Mouse (Mus musculus) kidney, postnatal 36 days (tissue): Measurements from ENCODE around the gene Lasp1.
"Not testable (repeated sequence)": the region's sequence is repeated elsewhere in the genome, so short reads cannot be mapped to it uniquely, and the experiment has no call there.

Source experiments
- DNase-seq, 2 experiments: peaks; one replicate each; pipeline ENCODE4 v3.0.0; 2021 to 2022; ENCODE audit warnings: mixed read lengths in 2 of 2

The Lasp1 gene

GRCm38 (mm10) chr11:97798782-97799145 is at the start of gene Lasp1:
Gene Lasp1 (plus strand): TSS chr11:97799000.
- DNase-seq, result peak; percentile 85 to 88

- DNase-seq, result no peak
Observed at GRCm38 (mm10) chr11:97753277-97753676, 45.5 kb upstream of the Lasp1 start.

- DNase-seq, result no peak
Observed at GRCm38 (mm10) chr11:97758125-97758524, 40.7 kb upstream of the Lasp1 start.

GRCm38 (mm10) chr11:97758942-97759341 is 39.9 kb upstream of the Lasp1 start:
- no peak for DNase-seq

GRCm38 (mm10) chr11:97761638-97762037 is 37.2 kb upstream of the Lasp1 start:
- DNase-seq, result no peak

GRCm38 (mm10) chr11:97766154-97766881 is 32.5 kb upstream of the Lasp1 start, which contains the start of gene Cwc25:
Gene Cwc25 (minus strand): TSS chr11:97766556.
- peak; percentile 96 for DNase-seq

- no peak for DNase-seq
Observed at GRCm38 (mm10) chr11:97769704-97770103, 29.1 kb upstream of the Lasp1 start.

GRCm38 (mm10) chr11:97771410-97771809 is 27.4 kb upstream of the Lasp1 start:
- no peak for DNase-seq

GRCm38 (mm10) chr11:97775186-97775585 is 23.6 kb upstream of the Lasp1 start:
- DNase-seq, result no peak

- no peak for DNase-seq
Observed at GRCm38 (mm10) chr11:97775808-97776496, 22.8 kb upstream of the Lasp1 start, which contains the start of gene 1700001P01Rik. Gene 1700001P01Rik (minus strand): TSS chr11:97775918.

GRCm38 (mm10) chr11:97776497-97777128 is 22.2 kb upstream of the Lasp1 start:
- DNase-seq, result no peak

- peak; percentile 17 to 55 for DNase-seq
Observed at GRCm38 (mm10) chr11:97777129-97777529, 21.7 kb upstream of the Lasp1 start.

- no peak for DNase-seq
Observed at GRCm38 (mm10) chr11:97778918-97779317, 19.9 kb upstream of the Lasp1 start.

- no peak for DNase-seq
Observed at GRCm38 (mm10) chr11:97779968-97780701, 18.7 kb upstream of the Lasp1 start.

GRCm38 (mm10) chr11:97781478-97781831 is 17.3 kb upstream of the Lasp1 start:
- DNase-seq, result no peak

GRCm38 (mm10) chr11:97781832-97782563 is 16.8 kb upstream of the Lasp1 start, which contains the start of gene Rpl23:
Gene Rpl23 (minus strand): TSS chr11:97782437.
- peak; percentile 99 to 100 for DNase-seq

GRCm38 (mm10) chr11:97782564-97782895 is 16.3 kb upstream of the Lasp1 start:
- DNase-seq, result no peak

- DNase-seq, result no peak
Observed at GRCm38 (mm10) chr11:97787961-97788360, 10.8 kb upstream of the Lasp1 start.

- no peak for DNase-seq
Observed at GRCm38 (mm10) chr11:97789727-97790126, 9.1 kb upstream of the Lasp1 start.

- not testable (repeated sequence) for DNase-seq
Observed at GRCm38 (mm10) chr11:97790778-97791438, 7.9 kb upstream of the Lasp1 start.

- DNase-seq, result peak; percentile 57 to 62
Observed at GRCm38 (mm10) chr11:97793165-97793564, 5.6 kb upstream of the Lasp1 start.

GRCm38 (mm10) chr11:97796910-97797309 is 1.9 kb upstream of the Lasp1 start:
- peak; percentile 76 to 82 for DNase-seq
